Mouse (Mus musculus) ES-Bruce4 (cell line): ENCODE data around the gene Isg20l2. TPM values are rescaled to one million over a fixed set of nuclear protein-coding genes. Genes with fewer than 3 reads are reported as not detected.

Source experiments
- H3K27ac ChIP-seq: 2 replicates; pipeline ENCODE4 v1.5.1; 2012; ENCODE audit warnings: low read length, inconsistent platforms; ENCODE audit not compliant: insufficient read depth
- H3K27me3 ChIP-seq: 2 replicates; pipeline ENCODE4 v1.6.1; 2012; ENCODE audit warnings: mild to moderate bottlenecking, low read length, inconsistent platforms; ENCODE audit not compliant: control insufficient read depth, poor library complexity, insufficient read depth, severe bottlenecking
- H3K36me3 ChIP-seq: 2 replicates; pipeline ENCODE4 v1.6.1; 2012; ENCODE audit warnings: inconsistent platforms, mild to moderate bottlenecking, low read length, moderate library complexity; ENCODE audit not compliant: control insufficient read depth, poor library complexity, insufficient read depth, severe bottlenecking
- H3K4me1 ChIP-seq: one replicate; pipeline ENCODE4 v1.8.1; 2011; ENCODE audit warnings: low read length; ENCODE audit not compliant: control insufficient read depth, insufficient read depth
- H3K4me3 ChIP-seq: 2 replicates; pipeline ENCODE4 v1.5.1; 2011; ENCODE audit warnings: low read depth, mild to moderate bottlenecking, low read length
- H3K9ac ChIP-seq: 2 replicates; pipeline ENCODE4 v1.6.1; 2012; ENCODE audit warnings: low read depth, mild to moderate bottlenecking, inconsistent platforms; ENCODE audit not compliant: poor library complexity, severe bottlenecking
- H3K9me3 ChIP-seq: replicated peaks from 2 replicates; pipeline ENCODE4 v1.6.1; 2012; ENCODE audit warnings: mild to moderate bottlenecking, low read length, inconsistent platforms; ENCODE audit not compliant: control insufficient read depth, poor library complexity, insufficient read depth, severe bottlenecking
- CTCF ChIP-seq: IDR thresholded peaks from one replicate; pipeline ENCODE4 v1.8.1; 2011; ENCODE audit warnings: low read depth, low read length
- EP300 ChIP-seq: IDR thresholded peaks from 2 replicates; pipeline ENCODE4 v1.6.1; 2011; ENCODE audit warnings: low read depth, low read length; ENCODE audit not compliant: insufficient read depth
- POLR2A ChIP-seq: IDR thresholded peaks from one replicate; pipeline ENCODE4 v1.8.1; 2011; ENCODE audit warnings: low read length; ENCODE audit not compliant: insufficient read depth
- polyA plus RNA-seq: library from polyadenylated mRNA; stranded (reverse); fragments of >200 nt; gene quantifications from 2 replicates; pipeline ENCODE4 v1.2.4, GENCODE M21; 2011; ENCODE audit warnings: low read depth; ENCODE audit not compliant: missing spikeins, insufficient read depth, insufficient read length

The Isg20l2 gene
- polyA plus RNA-seq, 1 experiment, result 64.3 TPM

DNA sequence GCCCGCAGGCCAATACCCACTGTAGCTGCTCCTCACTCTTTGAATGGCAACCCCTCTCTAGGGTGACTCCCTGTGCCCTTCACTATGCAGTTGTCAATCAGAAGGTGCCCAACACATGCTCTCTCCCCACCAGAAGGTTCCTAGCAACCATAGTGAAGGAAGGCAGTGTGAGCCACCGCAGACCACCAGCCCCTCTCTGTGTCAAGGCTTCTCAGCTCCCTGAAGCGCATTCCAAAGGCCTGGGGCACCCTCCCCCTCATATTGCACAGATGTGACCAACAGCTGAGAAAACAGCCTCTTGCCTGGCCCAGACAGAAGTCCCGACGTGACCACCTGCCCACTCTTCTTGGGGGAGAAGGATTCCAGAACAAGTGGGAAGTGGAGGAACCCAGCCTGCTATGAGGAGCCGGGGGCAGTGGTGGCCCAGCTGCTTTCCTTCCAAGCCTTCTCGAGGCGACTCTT, 42.1 kb downstream of the Isg20l2 start:
- Histone ChIP-seq H3K27ac (no peak overlapping the region), H3K4me3 (peak overlapping the region; percentile 70), H3K9ac (no peak overlapping the region), H3K27me3 (peaks cover 11% of the 10 kb centered on the region), H3K4me1 (peaks cover 1% of the 10 kb centered on the region), H3K9me3 (no peaks in the 10 kb centered on the region), H3K36me3 (no peaks in the 10 kb centered on the region)
- no peak for TF ChIP-seq POLR2A
- TF ChIP-seq CTCF, result no peak
- TF ChIP-seq EP300, result no peak

DNA sequence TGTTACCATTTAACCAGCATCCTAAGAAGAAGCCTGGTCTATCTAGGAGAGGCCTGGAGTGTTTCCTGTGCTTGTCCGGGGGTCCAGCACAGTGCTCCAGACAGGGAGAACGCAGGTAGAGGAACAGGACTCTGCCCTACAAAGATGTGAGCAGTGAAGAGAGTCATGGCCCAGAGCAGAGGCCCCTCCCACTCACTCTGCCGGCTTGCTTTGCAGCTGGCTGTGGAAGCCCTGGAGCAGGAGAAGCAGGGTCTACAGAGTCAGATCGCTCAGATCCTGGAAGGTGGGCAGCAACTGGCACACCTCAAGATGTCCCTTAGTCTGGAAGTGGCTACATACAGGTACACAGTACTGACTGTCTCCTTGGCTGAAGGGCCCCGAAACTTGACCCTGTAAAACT, 42.7 kb downstream of the Isg20l2 start:
- Histone ChIP-seq H3K27me3 (peaks cover 15% of the 10 kb centered on the region), H3K4me1 (peaks cover 1% of the 10 kb centered on the region), H3K9ac (no peak overlapping the region), H3K4me3 (no peak overlapping the region), H3K36me3 (no peaks in the 10 kb centered on the region), H3K27ac (no peak overlapping the region), H3K9me3 (no peaks in the 10 kb centered on the region)
- TF ChIP-seq CTCF, result no peak
- TF ChIP-seq POLR2A, result no peak
- no peak for TF ChIP-seq EP300

DNA sequence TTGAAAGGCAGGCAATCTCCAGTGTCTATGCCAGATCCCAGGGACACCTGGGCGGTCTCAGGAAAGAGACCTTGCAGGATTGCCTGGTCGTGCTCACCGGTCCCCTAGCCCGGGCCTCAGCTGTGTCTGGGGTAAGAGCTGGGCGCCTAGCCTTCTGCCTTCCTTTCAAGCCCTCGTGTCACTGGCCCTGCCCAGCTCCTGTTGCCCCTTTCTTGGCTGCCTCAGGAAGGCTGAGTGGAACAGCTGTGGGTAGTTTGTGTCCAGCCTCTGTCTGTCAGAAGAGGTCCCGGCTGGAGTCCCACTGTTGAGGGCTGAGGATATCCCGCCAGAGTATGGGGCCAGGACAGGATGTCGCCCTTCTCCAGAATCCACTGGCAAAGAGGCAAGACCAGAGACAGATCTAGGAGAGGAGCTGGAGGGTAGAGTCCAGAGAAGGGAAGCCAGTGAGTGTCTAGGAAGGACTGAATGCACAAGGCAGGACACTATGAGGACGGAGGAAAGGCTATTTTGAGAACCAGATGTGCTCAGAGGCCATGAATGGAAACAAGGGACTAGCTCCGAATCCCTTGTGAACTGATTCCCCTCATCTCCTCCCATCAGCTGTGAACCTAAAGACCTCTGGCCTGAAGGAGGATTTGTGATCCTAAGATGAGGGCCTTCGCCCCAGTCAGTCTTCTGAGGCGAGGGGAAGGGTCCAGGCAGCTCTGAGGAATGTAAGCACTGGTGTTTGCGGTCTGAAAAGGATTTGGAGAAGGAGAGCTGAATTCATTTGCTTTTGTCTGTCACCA, 43.7 kb downstream of the Isg20l2 start:
- Histone ChIP-seq H3K27me3 (peaks cover 15% of the 10 kb centered on the region), H3K4me3 (no peak overlapping the region), H3K27ac (peak overlapping the region; percentile 36; the same call in 1 of the 2 replicates), H3K9ac (no peak overlapping the region), H3K9me3 (no peaks in the 10 kb centered on the region), H3K36me3 (no peaks in the 10 kb centered on the region), H3K4me1 (peaks cover 1% of the 10 kb centered on the region)
- TF ChIP-seq CTCF (no peak), EP300 (no peak), POLR2A (no peak)

DNA sequence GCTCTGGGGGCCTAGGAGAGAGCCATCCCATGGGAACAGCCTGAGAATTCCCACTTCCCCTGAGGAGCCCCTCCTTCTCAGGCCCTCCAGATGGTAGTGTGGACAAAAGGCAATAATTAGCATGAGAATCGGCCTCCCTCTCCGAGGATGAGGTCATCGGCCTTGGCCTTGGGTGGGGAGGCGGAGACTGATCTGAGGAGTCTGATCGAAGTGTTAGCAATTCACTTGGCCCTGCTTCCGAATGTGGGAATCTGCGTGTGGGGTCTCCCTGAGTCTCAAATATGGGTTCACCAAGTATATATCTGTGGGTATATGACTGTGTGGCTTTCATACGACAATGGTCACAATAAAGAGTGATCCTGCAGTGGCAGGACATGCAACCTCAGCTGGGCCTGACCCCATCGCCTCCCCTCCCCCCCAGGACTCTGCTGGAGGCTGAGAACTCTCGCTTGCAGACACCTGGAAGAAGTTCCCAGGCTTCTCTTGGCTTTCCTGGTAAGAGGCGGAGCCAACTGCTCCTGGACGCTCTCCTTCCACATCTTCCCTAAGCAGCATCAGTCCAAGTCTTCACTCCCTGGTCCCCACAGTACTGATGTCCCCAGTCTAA, 44.4 kb downstream of the Isg20l2 start:
- H3K27me3 ChIP-seq, result peaks cover 15% of the 10 kb centered on the region
- H3K27ac ChIP-seq, result no peak overlapping the region
- H3K9me3 ChIP-seq, result no peaks in the 10 kb centered on the region
- no peaks in the 10 kb centered on the region for H3K36me3 ChIP-seq
- no peak overlapping the region for H3K9ac ChIP-seq
- no peak for TF ChIP-seq POLR2A
- peak; percentile 81 for TF ChIP-seq EP300
- no peak for TF ChIP-seq CTCF
- H3K4me1 ChIP-seq, result peaks cover 1% of the 10 kb centered on the region
- peak overlapping the region; percentile 22; the same call in 1 of the 2 replicates for H3K4me3 ChIP-seq

DNA sequence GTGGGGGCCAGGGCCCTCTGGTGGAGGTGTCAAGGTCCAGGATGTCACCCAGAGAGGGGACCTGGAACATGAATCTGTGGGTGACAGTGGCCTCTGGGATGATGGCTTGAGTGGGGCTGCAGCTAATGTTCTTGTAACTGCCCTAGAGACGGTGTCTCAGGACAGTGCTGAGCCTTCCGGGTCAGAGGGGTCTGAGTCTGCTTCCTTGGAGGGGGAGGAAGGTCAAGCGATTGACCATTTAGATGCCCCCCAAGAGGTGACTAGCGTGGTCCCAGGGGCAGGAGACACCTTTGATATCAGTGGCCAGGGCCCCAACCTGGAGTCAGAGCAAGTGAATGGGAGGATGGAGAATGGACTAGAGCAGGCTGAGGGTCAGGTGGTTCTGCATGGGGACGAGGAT, 49.4 kb downstream of the Isg20l2 start:
- no peak overlapping the region for H3K4me3 ChIP-seq
- H3K27me3 ChIP-seq, result 0 out of 2 replicates have a peak, but pooled peaks cover 5% of the 10 kb centered on the region
- no peaks in the 10 kb centered on the region for H3K9me3 ChIP-seq
- no peak overlapping the region for H3K9ac ChIP-seq
- no peaks in the 10 kb centered on the region for H3K36me3 ChIP-seq
- H3K27ac ChIP-seq, result no peak overlapping the region
- H3K4me1 ChIP-seq, result peaks cover 3% of the 10 kb centered on the region
- no peak for TF ChIP-seq CTCF

DNA sequence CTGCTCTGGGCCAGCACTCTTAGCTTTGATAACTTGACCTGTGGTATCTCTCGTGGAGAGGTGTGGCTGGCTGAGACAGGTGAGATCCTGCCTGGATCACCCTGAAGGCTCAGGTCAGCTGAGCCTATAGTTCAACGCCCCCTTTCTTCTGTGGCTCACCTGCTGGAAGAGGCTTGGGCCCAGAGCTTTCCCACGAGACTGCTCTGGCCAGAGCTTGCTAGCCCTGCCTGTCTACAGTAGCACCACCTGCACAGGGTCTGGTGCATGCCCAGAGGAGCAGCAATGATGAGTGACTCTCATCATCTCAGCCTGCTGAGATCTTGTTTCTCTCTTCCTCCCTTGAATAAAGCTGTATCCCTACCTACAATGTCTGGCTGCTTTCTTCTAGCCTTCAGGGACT, 50.0 kb downstream of the Isg20l2 start:
- no peaks in the 10 kb centered on the region for H3K36me3 ChIP-seq
- H3K9ac ChIP-seq, result no peak overlapping the region
- H3K9me3 ChIP-seq, result no peaks in the 10 kb centered on the region
- 0 out of 2 replicates have a peak, but pooled peaks cover 5% of the 10 kb centered on the region for H3K27me3 ChIP-seq
- peaks cover 3% of the 10 kb centered on the region for H3K4me1 ChIP-seq
- no peak overlapping the region for H3K27ac ChIP-seq
- no peak overlapping the region for H3K4me3 ChIP-seq
- no peak for TF ChIP-seq CTCF
- TF ChIP-seq EP300, result no peak
- no peak for TF ChIP-seq POLR2A
